In genomic region chr10:79864351-79865188, GRCm38 (mm10) we compare ENCODE assay signal across 11 mouse cellular contexts. TPM values are rescaled to one million over a fixed set of nuclear protein-coding genes. Genes with fewer than 3 reads are reported as not detected.
DNase-seq lines count a peak whose midpoint lies in the region; ATAC-seq lines count a peak whose summit lies in the region.
"Had no signal": no experiment of that assay in that cellular context is flagged by ENCODE, and none has a peak within 500 bp of the region (broad histone marks: within the 10 kb centered on the region; RNA-seq: fewer than 3 reads in every experiment).

No protein-coding gene starts in this region.

- H3K27ac ChIP-seq in heart, embryonic 15.5 days: no peak overlapping the region
- no peak overlapping the region for H3K27ac ChIP-seq in embryonic facial prominence, embryonic 10.5 days (replicated peaks)
- peak overlapping the region; percentile 2; the same call in 1 of the 2 replicates for H3K27ac ChIP-seq in midbrain, embryonic 16.5 days (ENCODE audit: low read length)

- no peak overlapping the region for H3K4me2 ChIP-seq in heart, embryonic 15.5 days
- H3K4me2 ChIP-seq in midbrain, embryonic 16.5 days (ENCODE audit: low read length): no peak overlapping the region

- no peak overlapping the region for H3K9ac ChIP-seq in heart, embryonic 15.5 days
- H3K9ac ChIP-seq in midbrain, embryonic 16.5 days (ENCODE audit: low read depth, low read length): no peak overlapping the region

- WGBS in heart, embryonic 15.5 days: 52% methylated on average over 10 of the region's 10 CpGs
- whole genome bisulfite sequencing in embryonic facial prominence, embryonic 10.5 days: 59% methylated on average over 10 of the region's 10 CpGs
- 62% methylated on average over 9 of the region's 10 CpGs for WGBS in midbrain, embryonic 16.5 days

- H3K9me3 ChIP-seq in heart, embryonic 15.5 days (replicated peaks): no peaks in the 10 kb centered on the region
- H3K9me3 ChIP-seq in embryonic facial prominence, embryonic 10.5 days: no peaks in the 10 kb centered on the region
- no peaks in the 10 kb centered on the region for H3K9me3 ChIP-seq in midbrain, embryonic 16.5 days (replicated peaks; ENCODE audit: control insufficient read depth, low read length, poor library complexity, severe bottlenecking)

- peaks cover 52% of the 10 kb centered on the region for H3K36me3 ChIP-seq in heart, embryonic 15.5 days
- H3K36me3 ChIP-seq in embryonic facial prominence, embryonic 10.5 days (replicated peaks): peaks cover 95% of the 10 kb centered on the region
- peaks cover 54% of the 10 kb centered on the region for H3K36me3 ChIP-seq in midbrain, embryonic 16.5 days (ENCODE audit: control insufficient read depth, insufficient read depth, low read length)

- H3K4me3 ChIP-seq in heart, embryonic 15.5 days: no peak overlapping the region
- H3K4me3 ChIP-seq in embryonic facial prominence, embryonic 10.5 days: peak overlapping the region; percentile 21; the same call in 1 of the 2 replicates
- H3K4me3 ChIP-seq in midbrain, embryonic 16.5 days (ENCODE audit: low read depth, low read length): no peak overlapping the region

- no peaks in the 10 kb centered on the region for H3K27me3 ChIP-seq in heart, embryonic 15.5 days
- H3K27me3 ChIP-seq in embryonic facial prominence, embryonic 10.5 days (replicated peaks; ENCODE audit: low read depth, poor library complexity, severe bottlenecking): no peaks in the 10 kb centered on the region
- H3K27me3 ChIP-seq in midbrain, embryonic 16.5 days (ENCODE audit: control insufficient read depth, insufficient read depth, low read depth, low read length): no peaks in the 10 kb centered on the region
- H3K27me3 ChIP-seq: Patski had no signal

- peaks cover 26% of the 10 kb centered on the region for H3K4me1 ChIP-seq in heart, embryonic 15.5 days (replicated peaks)
- peaks cover 25% of the 10 kb centered on the region; the same call in 1 of the 2 replicates for H3K4me1 ChIP-seq in embryonic facial prominence, embryonic 10.5 days
- H3K4me1 ChIP-seq in midbrain, embryonic 16.5 days (ENCODE audit: control insufficient read depth, insufficient read depth, low read length): peaks cover 11% of the 10 kb centered on the region

- no peak for DNase-seq in heart, adult 9 months (ENCODE audit: low spot score in 2 of 2)
- DNase-seq in embryonic facial prominence, embryonic 10.5 days (ENCODE audit: low spot score): peak; percentile 53
- peak; percentile 35 for DNase-seq in induced T-regulatory cell, adult 2 months (ENCODE audit: low read depth)
- DNase-seq in thymus, postnatal 25 days: no peak
- no peak for DNase-seq in cerebellum, adult 18-20 months
- no peak for DNase-seq in heart, adult 18-20 months
- DNase-seq: layer of hippocampus, adult 9-11 months had no signal

- 0 out of 2 replicates have a peak, but pooled peaks have one; percentile 5 for ATAC-seq in heart, embryonic 15.5 days (replicated peaks; ENCODE audit: insufficient number of reproducible peaks, insufficient read depth, low FRiP score, low read depth)
- ATAC-seq in midbrain, embryonic 16.5 days: 0 out of 2 replicates have a peak, but pooled peaks have one; percentile 4
- ATAC-seq: Patski had no signal

RNA-seq across cellular contexts. Expression of gene Prtn3, which starts 9.7 kb away (rescaled TPM):
- polyA plus RNA-seq in heart, embryonic 15.5 days (2015; fragmentation: Nextera tagmentation; extraction: Ambion mirVana): 1.1 and 3.0 TPM in 2 replicates
- polyA plus RNA-seq in embryonic facial prominence, embryonic 10.5 days (2016; fragmentation: Nextera tagmentation; extraction: Ambion mirVana): 9.3 and 12.3 TPM in 2 replicates
- 12.5 and 12.7 TPM in 2 replicates for polyA plus RNA-seq in midbrain, embryonic 16.5 days (2015; fragmentation: Nextera tagmentation; extraction: Ambion mirVana)
- total RNA-seq in heart, adult 18-20 months (2021): not detected

RNA-seq across cellular contexts. Expression of gene Plppr3, which starts 9.9 kb away (rescaled TPM):
- 8.6 and 15.3 TPM in 2 replicates for polyA plus RNA-seq in heart, embryonic 15.5 days (2015; fragmentation: Nextera tagmentation; extraction: Ambion mirVana)
- 123 and 139 TPM in 2 replicates for polyA plus RNA-seq in embryonic facial prominence, embryonic 10.5 days (2016; fragmentation: Nextera tagmentation; extraction: Ambion mirVana)
- polyA plus RNA-seq in midbrain, embryonic 16.5 days (2015; fragmentation: Nextera tagmentation; extraction: Ambion mirVana): 471 and 472 TPM in 2 replicates
- under 1 TPM; 0.12 to 0.18 TPM for total RNA-seq in heart, adult 18-20 months (2021)

RNA-seq across cellular contexts. Expression of gene Ptbp1, which starts 10.3 kb away (rescaled TPM):
- polyA plus RNA-seq in heart, embryonic 15.5 days (2015; fragmentation: Nextera tagmentation; extraction: Ambion mirVana): 89.6 and 162 TPM in 2 replicates
- polyA plus RNA-seq in embryonic facial prominence, embryonic 10.5 days (2016; fragmentation: Nextera tagmentation; extraction: Ambion mirVana): 406 and 416 TPM in 2 replicates
- polyA plus RNA-seq in midbrain, embryonic 16.5 days (2015; fragmentation: Nextera tagmentation; extraction: Ambion mirVana): 58.8 and 65.1 TPM in 2 replicates
- 10 to 100 TPM; 35.8 to 39.9 TPM for total RNA-seq in heart, adult 18-20 months (2021)

RNA-seq across cellular contexts. Expression of gene Elane, which starts 21.5 kb away (rescaled TPM):
- polyA plus RNA-seq in heart, embryonic 15.5 days (2015; fragmentation: Nextera tagmentation; extraction: Ambion mirVana): 0.25 and 2.0 TPM in 2 replicates
- polyA plus RNA-seq in embryonic facial prominence, embryonic 10.5 days (2016; fragmentation: Nextera tagmentation; extraction: Ambion mirVana): 0.20 TPM in 1 of 2 replicates, not detected in the other
- polyA plus RNA-seq in midbrain, embryonic 16.5 days (2015; fragmentation: Nextera tagmentation; extraction: Ambion mirVana): not detected in 2 replicates
- not detected for total RNA-seq in heart, adult 18-20 months (2021)
- polyA plus RNA-seq: Patski; small intestine, adult 2 months had no signal

RNA-seq across cellular contexts. Expression of gene Cfd, which starts 26.1 kb away (rescaled TPM):
- not detected in 2 replicates for polyA plus RNA-seq in heart, embryonic 15.5 days (2015; fragmentation: Nextera tagmentation; extraction: Ambion mirVana)
- not detected in 2 replicates for polyA plus RNA-seq in embryonic facial prominence, embryonic 10.5 days (2016; fragmentation: Nextera tagmentation; extraction: Ambion mirVana)
- polyA plus RNA-seq in midbrain, embryonic 16.5 days (2015; fragmentation: Nextera tagmentation; extraction: Ambion mirVana): 0.20 TPM in 1 of 2 replicates, not detected in the other
- 100 to 1,000 TPM in 1 of 2 experiments, 10 to 100 TPM in 1; 49.7 to 435 TPM for total RNA-seq in heart, adult 18-20 months (2021)
- polyA plus RNA-seq: Patski had no signal

Comparison
In these comparisons a context has a peak if more than half of its experiments do, and no peak if none do; other contexts are left out.
1. DNase-seq: peak in embryonic facial prominence, embryonic 10.5 days (single experiment) and induced T-regulatory cell, adult 2 months (single experiment); none in heart, adult 9 months (0 of 2), thymus, postnatal 25 days (single experiment), cerebellum, adult 18-20 months (0 of 2) and heart, adult 18-20 months (0 of 2).